Mouse (Mus musculus) brain, embryonic 14.5 days (tissue): ENCODE results near the gene Gins2.

Experiments
- CTCF ChIP-seq: fragments of 200-500 bp; IDR thresholded peaks from 2 replicates; pipeline ENCODE4 v1.5.1; 2012; ENCODE audit warnings: inconsistent platforms, mild to moderate bottlenecking, moderate library complexity, borderline replicate concordance; ENCODE audit not compliant: insufficient read depth, insufficient read length; ENCODE audit errors: extremely low read depth
- POLR2A ChIP-seq: fragments of 200-500 bp; IDR thresholded peaks from 2 replicates; pipeline ENCODE4 v1.6.1; 2012; ENCODE audit warnings: mild to moderate bottlenecking, inconsistent platforms, borderline replicate concordance; ENCODE audit not compliant: poor library complexity, insufficient read depth, insufficient read length, severe bottlenecking; ENCODE audit errors: extremely low read depth

GRCm38 (mm10) chr8:120568164-120568798 lies 20.8 kb downstream of the Gins2 start:
- TF ChIP-seq CTCF (no peak), POLR2A (no peak)
